13 mouse cellular contexts compared by ENCODE assay signal in the genomic region with DNA sequence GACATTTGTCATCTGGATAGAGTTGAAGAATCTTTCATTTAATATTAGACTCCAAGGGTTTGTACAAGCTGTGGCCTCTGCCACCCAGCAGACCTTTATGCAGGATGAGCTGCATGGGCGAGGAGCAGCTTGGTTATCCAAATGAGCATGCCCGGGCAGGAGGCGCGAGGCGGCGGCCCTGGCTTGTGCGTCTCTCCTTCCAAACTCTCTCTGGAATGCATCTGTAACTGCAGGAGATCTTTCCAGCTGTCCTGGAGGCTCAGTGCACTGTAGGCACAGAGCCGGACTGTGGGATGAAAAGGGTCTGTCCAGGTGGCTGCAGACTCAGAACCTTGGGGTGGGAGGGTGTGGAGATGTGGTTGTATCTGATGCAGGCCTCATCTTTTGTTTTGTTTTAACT. TPM values are rescaled to one million over a fixed set of nuclear protein-coding genes. Genes with fewer than 3 reads are reported as not detected.
DNase-seq lines count a peak whose midpoint lies in the region; ATAC-seq and TF ChIP-seq lines count a peak whose summit lies in the region.
"Had no signal": no experiment of that assay in that cellular context is flagged by ENCODE, and none has a peak within 500 bp of the region (broad histone marks: within the 10 kb centered on the region; RNA-seq: fewer than 3 reads in every experiment).

No protein-coding gene starts in this region.

- 0 out of 2 replicates have a peak overlapping the region, but pooled peaks have one; percentile 53 for H3K27ac ChIP-seq in heart, embryonic 10.5 days
- no peak overlapping the region for H3K27ac ChIP-seq in midbrain, embryonic 14.5 days (replicated peaks; ENCODE audit: low read depth, low read length)
- H3K27ac ChIP-seq in midbrain, embryonic 13.5 days = no peak overlapping the region
- peak overlapping the region; percentile 63; the same call in 1 of the 2 replicates for H3K27ac ChIP-seq in embryonic facial prominence, embryonic 15.5 days (replicated peaks)
- H3K27ac ChIP-seq in stomach, embryonic 16.5 days (ENCODE audit: low read length) = peak overlapping the region; percentile 19; the same call in 1 of the 2 replicates
- H3K27ac ChIP-seq in thymus, adult 2 months (ENCODE audit: control insufficient read depth, insufficient read depth, low read length) = no peak overlapping the region
- H3K27ac ChIP-seq: hindbrain, postnatal 0 days had no signal

- TF ChIP-seq POLR2A in thymus, adult 2 months (IDR thresholded peaks at IDR 0.05; ENCODE audit: control insufficient read depth, extremely low read depth, insufficient read depth, low read length, poor library complexity) = no peak

- H3K9ac ChIP-seq in midbrain, embryonic 14.5 days (replicated peaks; ENCODE audit: low read length) = no peak overlapping the region
- H3K9ac ChIP-seq in midbrain, embryonic 13.5 days (replicated peaks) = no peak overlapping the region
- H3K9ac ChIP-seq in embryonic facial prominence, embryonic 15.5 days = no peak overlapping the region
- no peak overlapping the region for H3K9ac ChIP-seq in stomach, embryonic 16.5 days (ENCODE audit: low read length)

- H3K4me2 ChIP-seq in midbrain, embryonic 14.5 days (ENCODE audit: low read length) = no peak overlapping the region
- no peak overlapping the region for H3K4me2 ChIP-seq in midbrain, embryonic 13.5 days (replicated peaks)
- H3K4me2 ChIP-seq in embryonic facial prominence, embryonic 15.5 days (replicated peaks) = no peak overlapping the region
- H3K4me2 ChIP-seq in stomach, embryonic 16.5 days (ENCODE audit: low read depth, low read length) = no peak overlapping the region

- DNase-seq in heart, embryonic 10.5 days (ENCODE audit: low spot score) = no peak
- no peak for DNase-seq in heart, adult 8-10 months (ENCODE audit: low spot score)
- peak; percentile 24 for DNase-seq in midbrain, embryonic 14.5 days
- no peak for DNase-seq in thymus, adult 2 months
- DNase-seq in spleen, postnatal 4 days (ENCODE audit: low spot score in 2 of 2) = no peak
- DNase-seq: adrenal gland, postnatal 25 days; cerebellum, adult 2 months; lung, postnatal 4 days had no signal

- no peak for TF ChIP-seq CTCF in thymus, adult 2 months (IDR thresholded peaks at IDR 0.05; ENCODE audit: borderline replicate concordance, control insufficient read depth, extremely low read depth, insufficient read depth, low read length, poor library complexity)

- ATAC-seq in midbrain, embryonic 14.5 days (ENCODE audit: low FRiP score, low TSS enrichment) = no peak
- ATAC-seq in midbrain, embryonic 13.5 days = no peak
- ATAC-seq in embryonic facial prominence, embryonic 15.5 days (ENCODE audit: insufficient number of reproducible peaks, low FRiP score, low TSS enrichment, low read depth) = no peak; the same call in 1 of the 2 replicates
- ATAC-seq in stomach, embryonic 16.5 days (ENCODE audit: insufficient read depth, low FRiP score) = no peak
- ATAC-seq: forebrain, embryonic 14.5 days; hindbrain, postnatal 0 days had no signal

- H3K36me3 ChIP-seq in heart, embryonic 10.5 days = peaks cover 12% of the 10 kb centered on the region
- H3K36me3 ChIP-seq in midbrain, embryonic 14.5 days (ENCODE audit: control insufficient read depth, insufficient read depth, low read length) = no peaks in the 10 kb centered on the region
- no peaks in the 10 kb centered on the region for H3K36me3 ChIP-seq in midbrain, embryonic 13.5 days
- 0 out of 2 replicates have a peak, but pooled peaks cover 5% of the 10 kb centered on the region for H3K36me3 ChIP-seq in embryonic facial prominence, embryonic 15.5 days
- H3K36me3 ChIP-seq in stomach, embryonic 16.5 days (ENCODE audit: control insufficient read depth, insufficient read depth, low read length) = no peaks in the 10 kb centered on the region
- H3K36me3 ChIP-seq in thymus, adult 2 months (ENCODE audit: control insufficient read depth, insufficient read depth, low read length) = no peaks in the 10 kb centered on the region

- WGBS in heart, embryonic 10.5 days = 52% methylated on average over 8 of the region's 8 CpGs
- WGBS in midbrain, embryonic 14.5 days = 38% methylated on average over 8 of the region's 8 CpGs
- WGBS in midbrain, embryonic 13.5 days = 42% methylated on average over 8 of the region's 8 CpGs
- 39% methylated on average over 8 of the region's 8 CpGs for WGBS in embryonic facial prominence, embryonic 15.5 days
- WGBS in stomach, embryonic 16.5 days = 59% methylated on average over 8 of the region's 8 CpGs
- 96% methylated on average over 8 of the region's 8 CpGs for WGBS in thymus, adult 2 months

- H3K27me3 ChIP-seq in heart, embryonic 10.5 days (ENCODE audit: insufficient read depth, poor library complexity, severe bottlenecking) = no peaks in the 10 kb centered on the region
- H3K27me3 ChIP-seq in midbrain, embryonic 14.5 days (ENCODE audit: control insufficient read depth, insufficient read depth, low read length) = no peaks in the 10 kb centered on the region
- no peaks in the 10 kb centered on the region for H3K27me3 ChIP-seq in midbrain, embryonic 13.5 days
- no peaks in the 10 kb centered on the region for H3K27me3 ChIP-seq in embryonic facial prominence, embryonic 15.5 days
- no peaks in the 10 kb centered on the region for H3K27me3 ChIP-seq in stomach, embryonic 16.5 days (ENCODE audit: control insufficient read depth, insufficient read depth, low read length)
- no peaks in the 10 kb centered on the region for H3K27me3 ChIP-seq in thymus, adult 2 months (ENCODE audit: control insufficient read depth, insufficient read depth, low read length)

- no peak overlapping the region for H3K4me3 ChIP-seq in heart, embryonic 10.5 days
- H3K4me3 ChIP-seq in midbrain, embryonic 14.5 days (replicated peaks; ENCODE audit: low read depth, low read length) = no peak overlapping the region
- no peak overlapping the region for H3K4me3 ChIP-seq in midbrain, embryonic 13.5 days (replicated peaks)
- H3K4me3 ChIP-seq in embryonic facial prominence, embryonic 15.5 days (replicated peaks) = no peak overlapping the region
- H3K4me3 ChIP-seq in stomach, embryonic 16.5 days (replicated peaks; ENCODE audit: low read length) = no peak overlapping the region
- H3K4me3 ChIP-seq in thymus, adult 2 months (ENCODE audit: control insufficient read depth, insufficient read depth, low read length) = no peak overlapping the region

- H3K4me1 ChIP-seq in heart, embryonic 10.5 days = peaks cover 57% of the 10 kb centered on the region
- 0 out of 2 replicates have a peak, but pooled peaks cover 2% of the 10 kb centered on the region for H3K4me1 ChIP-seq in midbrain, embryonic 14.5 days (ENCODE audit: control insufficient read depth, insufficient read depth, low read length)
- peaks cover 13% of the 10 kb centered on the region for H3K4me1 ChIP-seq in midbrain, embryonic 13.5 days (replicated peaks)
- H3K4me1 ChIP-seq in embryonic facial prominence, embryonic 15.5 days = peaks cover 46% of the 10 kb centered on the region
- peaks cover 28% of the 10 kb centered on the region for H3K4me1 ChIP-seq in stomach, embryonic 16.5 days (ENCODE audit: control insufficient read depth, insufficient read depth, low read length)
- H3K4me1 ChIP-seq in thymus, adult 2 months (replicated peaks; ENCODE audit: control insufficient read depth, insufficient read depth, low read length) = peaks cover 3% of the 10 kb centered on the region

- H3K9me3 ChIP-seq in heart, embryonic 10.5 days = no peaks in the 10 kb centered on the region
- no peaks in the 10 kb centered on the region for H3K9me3 ChIP-seq in midbrain, embryonic 14.5 days (ENCODE audit: control insufficient read depth, low read length)
- no peaks in the 10 kb centered on the region for H3K9me3 ChIP-seq in midbrain, embryonic 13.5 days
- no peaks in the 10 kb centered on the region for H3K9me3 ChIP-seq in embryonic facial prominence, embryonic 15.5 days (replicated peaks)
- H3K9me3 ChIP-seq in stomach, embryonic 16.5 days (replicated peaks; ENCODE audit: control insufficient read depth, low read length) = no peaks in the 10 kb centered on the region

RNA-seq across cellular contexts. Expression of a gene that starts 27.0 kb away (rescaled TPM):
- 7.2 and 9.6 TPM in 2 replicates for polyA plus RNA-seq in heart, embryonic 10.5 days (2016; fragmentation: Nextera tagmentation; extraction: Ambion mirVana)
- total RNA-seq in heart, adult 8-10 months (2022) = 10 to 100 TPM; 31.2 to 35.9 (median 33.9) TPM
- 0.70 and 1.7 TPM in 2 replicates for polyA plus RNA-seq in midbrain, embryonic 14.5 days (2014; fragmentation: Nextera tagmentation; extraction: Ambion mirVana)
- polyA plus RNA-seq in midbrain, embryonic 13.5 days (2015; fragmentation: Nextera tagmentation; extraction: Ambion mirVana) = 1.5 and 2.3 TPM in 2 replicates
- polyA plus RNA-seq in embryonic facial prominence, embryonic 15.5 days (2015; fragmentation: Nextera tagmentation; extraction: Ambion mirVana) = 10.7 and 10.8 TPM in 2 replicates
- polyA plus RNA-seq in stomach, embryonic 16.5 days (2015; fragmentation: Nextera tagmentation; extraction: Ambion mirVana) = 8.4 and 8.7 TPM in 2 replicates
- polyA plus RNA-seq in thymus, adult 2 months (2012; rRNA removed) = 17.8 and 19.5 TPM in 2 replicates

Comparison
In these comparisons a context has a peak if more than half of its experiments do, and no peak if none do; other contexts are left out.
1. H3K27ac ChIP-seq: peak in heart, embryonic 10.5 days (single experiment), embryonic facial prominence, embryonic 15.5 days (single experiment) and stomach, embryonic 16.5 days (single experiment); none in midbrain, embryonic 14.5 days (single experiment), midbrain, embryonic 13.5 days (single experiment) and thymus, adult 2 months (single experiment).